Mouse (Mus musculus): ENCODE measurements around the gene Slc38a2. TPM values are rescaled to one million over a fixed set of nuclear protein-coding genes. Genes with fewer than 3 reads are reported as not detected.
A peak's percentile ranks its signal among the peaks of the same experiment; 100 is the strongest.

The Slc38a2 gene
- polyA plus RNA-seq, 1 experiment from 2014 or later, result 148 TPM

DNA sequence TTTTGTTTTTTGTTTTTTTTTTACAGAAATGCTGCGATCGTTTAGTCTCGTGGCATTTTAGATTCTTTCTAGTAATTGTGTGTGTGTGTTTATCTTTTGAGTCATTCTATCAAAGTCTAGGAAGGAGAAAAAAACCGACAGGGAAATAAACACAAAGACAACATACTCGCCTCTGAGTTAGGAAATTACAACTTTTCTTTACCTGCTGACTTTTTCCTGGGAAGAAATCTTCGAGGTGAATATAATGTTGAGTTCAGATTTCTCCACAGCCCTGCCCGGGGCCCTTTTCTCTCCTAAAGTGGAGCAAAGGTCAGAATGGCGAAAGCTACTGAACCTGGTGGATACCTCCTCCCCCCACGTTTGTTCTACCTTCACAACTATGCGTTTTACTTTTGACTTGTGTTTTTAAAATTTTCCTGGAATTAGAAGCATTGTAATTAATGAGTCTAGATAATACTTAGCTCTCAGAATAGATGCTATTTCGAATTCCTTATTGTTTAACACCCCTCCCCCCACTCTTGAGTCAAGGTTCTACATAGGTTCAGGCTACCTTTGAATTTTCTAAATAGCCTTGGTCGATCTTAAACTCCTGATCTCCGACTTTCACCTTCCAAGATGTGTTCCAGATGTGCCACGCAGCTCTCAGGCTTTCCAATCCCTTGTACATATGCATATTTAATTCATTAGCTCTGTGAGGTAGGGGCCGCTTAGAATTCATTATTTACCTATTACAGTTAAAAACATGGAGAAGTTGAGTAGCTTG is 11.0 kb upstream of the Slc38a2 start:
- ATAC-seq (no peak), DNase-seq (ENCODE audit: low read depth, low spot score) (no peak)
- no peak for TF ChIP-seq CTCF (IDR thresholded peaks at IDR 0.05)
- in situ Hi-C loops (cut with MboI; ENCODE audit: low pct_unique_long_range_greater_than_20kb), result no loop called here
- ChIA-PET POLR2A (interaction anchor here (0.5 to 0.8 kb wide), 4 partner anchors 9 to 169 kb away, joined by 3 to 4 read pairs (median 4); partner anchors contain the start of gene Slc38a1), CTCF (interaction anchor here (1.3 to 2.1 kb wide), 3 partner anchors 14 to 226 kb away, joined by 3 to 9 read pairs (median 5); no protein-coding TSS in a partner anchor)
- H3K27me3 ChIP-seq, result no peaks in the 10 kb centered on the region

DNA sequence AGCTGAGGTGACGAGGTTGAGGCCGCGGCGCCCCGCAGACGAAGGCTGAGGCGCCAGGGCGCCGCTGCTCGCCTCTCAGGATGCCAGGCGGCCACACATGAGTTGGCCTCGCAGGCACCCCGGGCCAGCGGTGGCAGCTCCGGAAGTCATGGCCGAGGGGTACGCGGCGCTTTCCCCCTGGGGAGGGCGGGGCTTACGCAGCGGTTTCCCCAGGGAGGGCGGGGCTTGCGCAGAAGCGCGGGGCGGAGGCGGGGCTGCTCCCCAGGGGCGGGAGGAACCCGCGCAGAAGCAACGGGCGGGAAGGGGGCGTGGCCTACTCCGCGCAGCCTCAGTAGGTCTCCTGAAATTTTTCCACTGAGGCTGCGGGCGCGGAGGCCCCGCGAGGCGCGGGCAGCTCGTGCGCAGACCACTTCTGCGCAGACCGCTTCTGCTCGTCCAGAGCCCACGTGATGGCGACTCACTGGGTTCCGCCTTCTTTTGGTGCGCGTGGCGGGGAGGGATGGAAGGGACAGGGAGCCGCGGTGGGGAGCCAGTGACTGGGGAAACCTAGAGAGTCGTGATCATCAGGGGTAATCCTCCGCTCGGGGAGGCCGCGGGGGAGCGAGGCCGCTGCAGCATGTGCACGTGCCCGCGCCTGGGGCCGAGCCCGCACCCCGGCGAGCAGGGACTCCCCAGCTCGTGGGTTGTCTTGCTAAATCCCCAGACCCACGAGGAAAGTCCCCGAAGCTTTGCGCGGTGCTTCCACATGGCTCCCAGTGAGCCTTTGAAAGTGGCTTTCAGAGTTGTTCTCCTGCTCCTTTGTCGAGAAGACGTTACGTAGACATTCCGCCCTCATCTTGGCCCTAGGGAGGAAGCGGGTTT is 10.2 kb upstream of the Slc38a2 start:
- H3K27me3 ChIP-seq, result no peaks in the 10 kb centered on the region
- POLR2A ChIA-PET, result interaction anchor here (0.5 to 1.3 kb wide), 3 partner anchors 10 to 67 kb away, joined by 3 to 4 read pairs (median 4); partner anchors contain the start of genes Slc38a1 and Slc38a2
- CTCF ChIA-PET, result interaction anchor here (2.1 kb wide), 1 partner anchor 227 kb away, joined by 9 read pairs; no protein-coding TSS in a partner anchor
- ATAC-seq (peak; percentile 78), DNase-seq (ENCODE audit: low read depth, low spot score) (peak; percentile 75)
- no peak for TF ChIP-seq CTCF (IDR thresholded peaks at IDR 0.05)
- in situ Hi-C loops (cut with MboI; ENCODE audit: low pct_unique_long_range_greater_than_20kb), result loop anchor here (5.0 kb wide), 1 partner anchor 173 kb away; no protein-coding TSS in a partner anchor

DNA sequence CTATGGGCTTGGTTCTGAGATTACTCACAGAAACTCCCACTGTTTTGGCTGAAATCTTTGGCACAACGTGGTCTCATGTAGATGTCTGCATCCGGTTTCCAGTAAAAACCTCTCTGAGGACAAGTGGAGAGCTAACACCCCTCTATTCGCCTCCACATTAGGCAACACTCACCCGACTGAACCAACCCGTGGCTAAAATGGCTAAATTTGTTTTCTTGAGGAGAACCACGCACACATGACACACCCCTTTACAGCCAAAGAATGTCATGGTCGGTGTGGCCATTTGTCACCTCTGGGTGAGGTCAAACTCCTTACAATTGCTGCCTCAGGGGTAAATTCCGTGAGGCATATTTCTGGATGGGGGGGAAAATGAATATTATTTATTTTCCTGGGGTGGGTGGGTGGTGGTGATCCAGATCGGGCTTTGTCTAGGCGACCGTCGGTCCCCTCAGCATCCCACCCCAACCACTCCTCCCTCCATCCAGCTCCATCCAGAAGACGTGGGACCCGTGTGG is 9.5 kb upstream of the Slc38a2 start:
- TF ChIP-seq CTCF (IDR thresholded peaks at IDR 0.05), result no peak
- DNase-seq (ENCODE audit: low read depth, low spot score) (no peak), ATAC-seq (no peak)
- CTCF ChIA-PET, result no interaction called here
- no peaks in the 10 kb centered on the region for H3K27me3 ChIP-seq
- POLR2A ChIA-PET, result interaction anchor here (1.3 kb wide), 1 partner anchor 9 kb away, joined by 4 read pairs; the partner anchor contains the start of gene Slc38a2
- in situ Hi-C loops (cut with MboI; ENCODE audit: low pct_unique_long_range_greater_than_20kb), result loop anchor here (5.0 kb wide), 1 partner anchor 173 kb away; no protein-coding TSS in a partner anchor

DNA sequence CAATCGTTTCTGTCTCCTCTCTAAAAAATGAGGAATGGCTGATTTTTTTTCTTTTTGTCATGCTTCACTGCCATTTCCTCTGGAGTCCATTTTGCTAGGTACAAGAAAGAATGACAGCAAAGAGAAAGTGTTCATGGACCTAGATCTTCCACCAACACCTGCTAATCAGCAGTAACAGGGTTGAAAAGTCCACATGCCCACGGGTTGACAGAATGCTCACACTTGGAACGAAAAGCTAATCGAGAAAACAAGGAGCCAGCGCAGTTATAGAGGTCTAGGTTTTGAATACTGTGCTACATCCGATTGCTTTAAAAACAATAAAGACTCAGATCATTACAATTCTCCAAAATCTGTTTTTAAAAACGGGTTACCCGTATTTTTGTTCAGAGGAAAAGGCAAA is 8.9 kb upstream of the Slc38a2 start:
- ATAC-seq (no peak), DNase-seq (ENCODE audit: low read depth, low spot score) (no peak)
- no peaks in the 10 kb centered on the region for H3K27me3 ChIP-seq
- ChIA-PET POLR2A (no interaction called here), CTCF (no interaction called here)
- TF ChIP-seq CTCF (IDR thresholded peaks at IDR 0.05), result no peak
- in situ Hi-C loops (cut with MboI; ENCODE audit: low pct_unique_long_range_greater_than_20kb), result loop anchor here (5.0 kb wide), 1 partner anchor 174 kb away; no protein-coding TSS in a partner anchor

DNA sequence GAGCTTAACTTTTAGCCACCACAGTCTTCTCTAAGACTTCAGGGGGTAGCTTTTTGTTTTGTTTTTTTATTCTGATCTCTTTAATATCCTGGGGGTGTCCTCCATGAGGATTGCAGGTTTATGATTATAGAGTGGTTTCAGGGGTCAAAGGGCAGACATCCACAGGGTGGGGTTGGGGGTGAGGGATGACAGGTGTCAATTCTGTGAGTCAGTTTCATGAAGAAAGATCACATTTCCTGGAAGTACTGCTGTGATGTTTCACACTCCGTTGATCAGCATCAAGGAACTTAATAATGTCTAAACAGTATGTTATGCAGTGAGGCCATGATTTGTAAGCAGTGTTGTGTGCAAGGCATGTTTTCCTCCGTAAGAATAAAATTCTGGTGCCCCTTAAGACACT is 8.4 kb upstream of the Slc38a2 start:
- in situ Hi-C loops (cut with MboI; ENCODE audit: low pct_unique_long_range_greater_than_20kb), result loop anchor here (5.0 kb wide), 1 partner anchor 174 kb away; no protein-coding TSS in a partner anchor
- CTCF ChIA-PET, result interaction anchor here (1.9 kb wide), 1 partner anchor 229 kb away, joined by 4 read pairs; no protein-coding TSS in a partner anchor
- no peaks in the 10 kb centered on the region for H3K27me3 ChIP-seq
- POLR2A ChIA-PET, result interaction anchor here (0.7 kb wide), 2 partner anchors 10 to 179 kb away, joined by 3 read pairs; no protein-coding TSS in a partner anchor
- ATAC-seq, result no peak
- TF ChIP-seq CTCF (IDR thresholded peaks at IDR 0.05), result no peak
- DNase-seq (ENCODE audit: low read depth, low spot score), result no peak

DNA sequence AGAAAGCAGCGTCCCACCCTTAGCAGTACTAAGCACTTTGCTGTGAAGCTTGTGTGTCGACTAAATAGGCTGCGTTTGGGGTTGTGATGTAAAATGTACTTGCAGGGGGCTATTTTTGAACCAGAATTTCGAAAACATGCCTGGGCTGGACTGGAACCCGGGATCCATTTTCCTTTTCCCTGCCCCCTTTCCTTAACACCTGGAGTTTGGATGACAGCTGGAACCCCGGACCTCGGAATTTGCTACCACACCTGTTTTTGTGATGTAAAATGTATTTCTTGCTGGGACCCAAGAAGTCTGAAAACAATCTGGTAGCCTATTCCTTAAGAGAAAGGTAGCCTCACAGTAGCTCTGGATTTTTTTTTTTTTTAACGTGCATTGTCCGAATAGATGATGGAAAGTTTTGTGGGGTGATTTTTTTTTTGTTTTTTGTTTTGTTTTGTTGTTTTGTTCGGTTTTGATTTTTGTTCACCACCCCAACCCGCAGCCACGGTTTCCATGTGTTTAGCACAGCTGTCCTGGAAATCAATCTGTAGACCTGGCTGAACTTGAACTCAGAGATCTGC is 3.0 kb upstream of the Slc38a2 start:
- DNase-seq (ENCODE audit: low read depth, low spot score) (no peak), ATAC-seq (no peak)
- in situ Hi-C loops (cut with MboI; ENCODE audit: low pct_unique_long_range_greater_than_20kb), result loop anchor here (5.0 kb wide), 2 partner anchors 230 to 485 kb away; no protein-coding TSS in a partner anchor
- no peak for TF ChIP-seq CTCF (IDR thresholded peaks at IDR 0.05)
- ChIA-PET POLR2A (interaction anchor here (0.9 to 1.4 kb wide), 2 partner anchors 11 to 176 kb away, joined by 3 to 4 read pairs; no protein-coding TSS in a partner anchor), CTCF (interaction anchor here (1.3 to 1.5 kb wide), 2 partner anchors 234 to 251 kb away, joined by 5 to 8 read pairs; no protein-coding TSS in a partner anchor)
- H3K27me3 ChIP-seq, result no peaks in the 10 kb centered on the region

GRCm38 (mm10) chr15:96700766-96701165 is 1.2 kb upstream of the Slc38a2 start:
- no peak for ATAC-seq
- CTCF ChIA-PET, result interaction anchor here (1.0 kb wide), 1 partner anchor 237 kb away, joined by 3 read pairs; no protein-coding TSS in a partner anchor
- no peak for TF ChIP-seq CTCF (IDR thresholded peaks at IDR 0.05)
- POLR2A ChIA-PET, result interaction anchor here (0.5 to 1.3 kb wide), 2 partner anchors 9 to 153 kb away, joined by 4 to 5 read pairs; no protein-coding TSS in a partner anchor
- no peaks in the 10 kb centered on the region for H3K27me3 ChIP-seq
- no peak for DNase-seq (ENCODE audit: low read depth, low spot score)
- in situ Hi-C loops (cut with MboI; ENCODE audit: low pct_unique_long_range_greater_than_20kb), result loop anchor here (5.0 kb wide), 2 partner anchors 232 to 487 kb away; no protein-coding TSS in a partner anchor

GRCm38 (mm10) chr15:96698658-96699448 is 677 bp downstream of the Slc38a2 start:
- CTCF ChIA-PET, result interaction anchor here (1.1 kb wide), 1 partner anchor 238 kb away, joined by 3 read pairs; no protein-coding TSS in a partner anchor
- TF ChIP-seq CTCF (IDR thresholded peaks at IDR 0.05), result no peak
- in situ Hi-C loops (cut with MboI; ENCODE audit: low pct_unique_long_range_greater_than_20kb), result no loop called here
- POLR2A ChIA-PET, result interaction anchor here (0.6 to 1.0 kb wide), 2 partner anchors 184 to 238 kb away, joined by 3 read pairs; no protein-coding TSS in a partner anchor
- no peak for DNase-seq (ENCODE audit: low read depth, low spot score)
- peak; percentile 40 for ATAC-seq
- no peaks in the 10 kb centered on the region for H3K27me3 ChIP-seq
